Mouse (Mus musculus): ENCODE results near the gene Vps37b. TPM values are rescaled to one million over a fixed set of nuclear protein-coding genes. Genes with fewer than 3 reads are reported as not detected.

Gene Vps37b
- polyA plus RNA-seq, 2 experiments = 29.3 to 44.2 TPM

GRCm38 (mm10) chr5:124036836-124037235 lies 4.8 kb upstream of the Vps37b start:
- no peak overlapping the region for H3K4me2 ChIP-seq (replicated peaks; ENCODE audit: low read depth, low read length, severe bottlenecking)
- WGBS = 77% methylated on average over 5 of the region's 5 CpGs
- no peaks in the 10 kb centered on the region for H3K36me3 ChIP-seq (ENCODE audit: control insufficient read depth, insufficient read depth, low read length)
- ATAC-seq (ENCODE audit: low FRiP score, low read depth) = no peak
- H3K9ac ChIP-seq (ENCODE audit: low read depth, low read length, severe bottlenecking) = no peak overlapping the region
- H3K27ac ChIP-seq (replicated peaks; ENCODE audit: low read depth, low read length) = no peak overlapping the region
- no peak for DNase-seq (ENCODE audit: low spot score)
- H3K27me3 ChIP-seq (ENCODE audit: control insufficient read depth, insufficient read depth, low read length) = no peaks in the 10 kb centered on the region
- H3K9me3 ChIP-seq (ENCODE audit: control insufficient read depth, low read length) = no peaks in the 10 kb centered on the region
- no peak for TF ChIP-seq POLR2A (IDR thresholded peaks at IDR 0.05; ENCODE audit: borderline replicate concordance, extremely low read depth, insufficient read depth, insufficient read length)
- H3K4me1 ChIP-seq (ENCODE audit: control insufficient read depth, insufficient read depth, low read length) = no peaks in the 10 kb centered on the region
- no peak overlapping the region for H3K4me3 ChIP-seq (replicated peaks; ENCODE audit: low read length)

- H3K9me3 ChIP-seq (ENCODE audit: control insufficient read depth, low read length) = no peaks in the 10 kb centered on the region
- no peak for TF ChIP-seq POLR2A (IDR thresholded peaks at IDR 0.05; ENCODE audit: borderline replicate concordance, extremely low read depth, insufficient read depth, insufficient read length)
- H3K9ac ChIP-seq (ENCODE audit: low read depth, low read length, severe bottlenecking) = no peak overlapping the region
- no peak overlapping the region for H3K27ac ChIP-seq (replicated peaks; ENCODE audit: low read depth, low read length)
- no peak for DNase-seq (ENCODE audit: low spot score)
- H3K4me2 ChIP-seq (replicated peaks; ENCODE audit: low read depth, low read length, severe bottlenecking) = no peak overlapping the region
- H3K4me3 ChIP-seq (replicated peaks; ENCODE audit: low read length) = no peak overlapping the region
- no peak for ATAC-seq (ENCODE audit: low FRiP score, low read depth)
- 46% methylated on average over 6 of the region's 6 CpGs for WGBS
- H3K36me3 ChIP-seq (ENCODE audit: control insufficient read depth, insufficient read depth, low read length) = no peaks in the 10 kb centered on the region
- no peaks in the 10 kb centered on the region for H3K27me3 ChIP-seq (ENCODE audit: control insufficient read depth, insufficient read depth, low read length)
- no peaks in the 10 kb centered on the region for H3K4me1 ChIP-seq (ENCODE audit: control insufficient read depth, insufficient read depth, low read length)
Observed at GRCm38 (mm10) chr5:124036341-124036740, 4.3 kb upstream of the Vps37b start.

GRCm38 (mm10) chr5:124035806-124036205 lies 3.7 kb upstream of the Vps37b start:
- Histone ChIP-seq H3K4me1 (ENCODE audit: control insufficient read depth, insufficient read depth, low read length) (peaks cover 2% of the 10 kb centered on the region; the same call in 1 of the 2 replicates), H3K27ac (replicated peaks; ENCODE audit: low read depth, low read length) (no peak overlapping the region), H3K9ac (ENCODE audit: low read depth, low read length, severe bottlenecking) (no peak overlapping the region), H3K9me3 (ENCODE audit: control insufficient read depth, low read length) (no peaks in the 10 kb centered on the region), H3K36me3 (ENCODE audit: control insufficient read depth, insufficient read depth, low read length) (no peaks in the 10 kb centered on the region), H3K27me3 (ENCODE audit: control insufficient read depth, insufficient read depth, low read length) (no peaks in the 10 kb centered on the region), H3K4me3 (replicated peaks; ENCODE audit: low read length) (no peak overlapping the region), H3K4me2 (replicated peaks; ENCODE audit: low read depth, low read length, severe bottlenecking) (no peak overlapping the region)
- TF ChIP-seq POLR2A (IDR thresholded peaks at IDR 0.05; ENCODE audit: borderline replicate concordance, extremely low read depth, insufficient read depth, insufficient read length) = no peak
- DNase-seq (ENCODE audit: low spot score) (no peak), ATAC-seq (ENCODE audit: low FRiP score, low read depth) (no peak)
- WGBS = 66% methylated on average over 8 of the region's 8 CpGs

GRCm38 (mm10) chr5:124035406-124035805 lies 3.3 kb upstream of the Vps37b start:
- ATAC-seq (ENCODE audit: low FRiP score, low read depth) = no peak
- Histone ChIP-seq H3K36me3 (ENCODE audit: control insufficient read depth, insufficient read depth, low read length) (no peaks in the 10 kb centered on the region), H3K9ac (ENCODE audit: low read depth, low read length, severe bottlenecking) (no peak overlapping the region), H3K4me3 (replicated peaks; ENCODE audit: low read length) (no peak overlapping the region), H3K4me2 (replicated peaks; ENCODE audit: low read depth, low read length, severe bottlenecking) (no peak overlapping the region), H3K27me3 (ENCODE audit: control insufficient read depth, insufficient read depth, low read length) (no peaks in the 10 kb centered on the region), H3K4me1 (ENCODE audit: control insufficient read depth, insufficient read depth, low read length) (peaks cover 6% of the 10 kb centered on the region; the same call in 1 of the 2 replicates), H3K9me3 (ENCODE audit: control insufficient read depth, low read length) (no peaks in the 10 kb centered on the region), H3K27ac (replicated peaks; ENCODE audit: low read depth, low read length) (no peak overlapping the region)
- no peak for DNase-seq (ENCODE audit: low spot score)
- TF ChIP-seq POLR2A (IDR thresholded peaks at IDR 0.05; ENCODE audit: borderline replicate concordance, extremely low read depth, insufficient read depth, insufficient read length) = no peak
- WGBS = 80% methylated on average over 9 of the region's 9 CpGs

GRCm38 (mm10) chr5:124034471-124034870 lies 2.4 kb upstream of the Vps37b start:
- WGBS = 71% methylated on average over 11 of the region's 11 CpGs
- no peak for DNase-seq (ENCODE audit: low spot score)

More at GRCm38 (mm10) chr5:124034471-124034870, 2.4 kb upstream of the Vps37b start:
- H3K27ac ChIP-seq (replicated peaks; ENCODE audit: low read depth, low read length) = no peak overlapping the region
- H3K9me3 ChIP-seq (ENCODE audit: control insufficient read depth, low read length) = no peaks in the 10 kb centered on the region
- no peaks in the 10 kb centered on the region for H3K27me3 ChIP-seq (ENCODE audit: control insufficient read depth, insufficient read depth, low read length)
- H3K4me1 ChIP-seq (ENCODE audit: control insufficient read depth, insufficient read depth, low read length) = peaks cover 11% of the 10 kb centered on the region
- no peak for ATAC-seq (ENCODE audit: low FRiP score, low read depth)
- no peak overlapping the region for H3K4me3 ChIP-seq (replicated peaks; ENCODE audit: low read length)
- no peak overlapping the region for H3K4me2 ChIP-seq (replicated peaks; ENCODE audit: low read depth, low read length, severe bottlenecking)
- no peak for TF ChIP-seq POLR2A (IDR thresholded peaks at IDR 0.05; ENCODE audit: borderline replicate concordance, extremely low read depth, insufficient read depth, insufficient read length)
- H3K36me3 ChIP-seq (ENCODE audit: control insufficient read depth, insufficient read depth, low read length) = no peaks in the 10 kb centered on the region
- no peak overlapping the region for H3K9ac ChIP-seq (ENCODE audit: low read depth, low read length, severe bottlenecking)
